Mouse (Mus musculus) forebrain, embryonic 10.5 days (tissue): ENCODE measurements around the gene Dpp7. TPM values are rescaled to one million over a fixed set of nuclear protein-coding genes. Genes with fewer than 3 reads are reported as not detected.

Source experiments
- DNase-seq: peaks from one replicate; pipeline ENCODE4 v3.0.0-alpha.2; 2017; ENCODE audit warnings: low spot score; ENCODE audit errors: extremely low spot score
- H3K27ac ChIP-seq: fragments of 300-500 bp; sonication (generic); 2 replicates; pipeline ENCODE4 v1.5.1; 2016; ENCODE audit warnings: mild to moderate bottlenecking
- H3K27me3 ChIP-seq: fragments of 300-500 bp; sonication (generic); 2 replicates; pipeline ENCODE4 v1.6.1; 2016; ENCODE audit warnings: mild to moderate bottlenecking; ENCODE audit not compliant: poor library complexity, severe bottlenecking
- H3K36me3 ChIP-seq: fragments of 300-500 bp; sonication (generic); replicated peaks from 2 replicates; pipeline ENCODE4 v1.6.1; 2016; ENCODE audit warnings: mild to moderate bottlenecking, moderate library complexity
- H3K4me1 ChIP-seq: fragments of 300-500 bp; sonication (generic); 2 replicates; pipeline ENCODE4 v1.6.1; 2016
- H3K4me3 ChIP-seq: fragments of 300-500 bp; sonication (generic); 2 replicates; pipeline ENCODE4 v1.5.1; 2016; ENCODE audit warnings: mild to moderate bottlenecking, moderate library complexity
- H3K9me3 ChIP-seq: fragments of 300-500 bp; sonication (generic); 2 replicates; pipeline ENCODE4 v1.6.1; 2016; ENCODE audit warnings: mild to moderate bottlenecking, moderate library complexity
- WGBS: fragments of 180-500 bp; shearing (Covaris S2); methylation state at CpG from one replicate; pipeline ENCODE4 v1.1.7; 2016; 5-methylcytosine and 5-hydroxymethylcytosine counted together
- polyA plus RNA-seq: library from polyadenylated mRNA; unstranded; fragments of >200 nt; fragmentation: Nextera tagmentation; extraction: Ambion mirVana; gene quantifications from 2 replicates; pipeline ENCODE4 v1.2.1, GENCODE M21; 2016

Gene Dpp7
- polyA plus RNA-seq: 17.6 and 21.8 TPM in 2 replicates

DNA sequence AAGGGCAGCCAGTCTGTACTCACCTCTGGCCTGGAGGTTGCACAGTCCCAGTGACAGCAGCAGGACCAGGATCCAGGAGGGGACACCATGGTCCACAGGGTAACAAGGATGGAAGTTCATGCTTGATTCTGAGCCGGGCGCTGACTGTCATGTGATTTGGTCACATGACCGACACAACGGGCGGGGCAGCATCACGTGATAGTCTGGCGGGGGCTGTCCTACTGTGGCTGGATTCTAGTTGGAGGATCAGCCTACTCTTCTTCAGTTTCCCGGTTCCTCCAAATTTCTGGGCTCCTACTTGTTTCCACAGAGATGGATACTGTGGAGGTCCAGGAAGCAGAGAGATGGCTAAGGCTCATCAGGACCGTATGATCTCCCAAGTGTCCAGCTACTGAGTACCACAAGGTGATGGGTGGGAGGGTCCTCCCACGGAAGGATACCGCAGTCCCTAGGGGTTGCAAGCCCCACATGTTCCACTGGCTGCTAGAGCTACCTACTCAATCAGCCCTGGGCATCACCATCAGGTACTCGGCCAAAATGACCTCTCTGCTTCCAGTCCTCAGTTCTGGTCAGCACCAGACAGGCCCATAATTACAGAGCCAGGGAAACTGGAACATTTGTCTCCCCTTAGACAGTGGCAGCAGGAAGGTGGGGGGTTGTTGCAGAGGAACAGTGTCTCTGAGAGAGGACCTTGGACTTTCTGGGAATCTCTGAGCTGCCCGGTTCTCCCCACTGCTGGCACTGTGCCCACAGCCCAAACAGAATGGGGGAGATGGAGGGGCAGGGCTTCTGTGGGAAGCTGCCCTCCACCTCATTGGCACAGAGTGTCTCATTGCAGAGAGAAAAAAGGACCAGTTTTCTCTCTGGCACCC is at the start of gene Dpp7:
TSS of gene Dpp7 (minus strand) at position 152 of the 872 bp plus-strand sequence.
- WGBS: 9% methylated on average over 13 of the region's 13 CpGs
- peaks cover 23% of the 10 kb centered on the region for H3K4me1 ChIP-seq
- no peaks in the 10 kb centered on the region for H3K27me3 ChIP-seq
- peaks cover 24% of the 10 kb centered on the region for H3K36me3 ChIP-seq
- H3K4me3 ChIP-seq: peak within 1 kb of the TSS; percentile 58
- H3K27ac ChIP-seq: peak within 1 kb of the TSS; percentile 80
- peak; percentile 89 for DNase-seq
- no peaks in the 10 kb centered on the region for H3K9me3 ChIP-seq

DNA sequence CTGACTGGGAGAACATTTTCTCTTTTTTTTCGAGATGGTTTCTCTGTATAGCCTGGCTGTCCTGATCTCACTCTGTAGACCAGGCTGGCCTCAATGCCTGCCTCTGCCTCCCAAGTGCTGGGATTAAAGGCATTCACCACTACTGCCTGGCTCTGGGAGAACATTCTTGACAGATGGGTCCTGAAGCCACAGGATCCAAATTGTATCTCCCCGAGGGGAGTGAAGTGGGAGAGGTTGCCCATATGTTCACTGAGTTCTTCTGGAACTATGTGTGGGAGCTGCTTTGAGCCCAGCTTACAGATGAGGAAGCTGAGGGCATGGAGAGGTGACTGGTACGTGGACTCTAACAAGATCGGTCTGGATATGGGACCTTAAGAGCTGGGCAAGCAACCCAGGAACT is 47.8 kb upstream of the Dpp7 start:
- no peak overlapping the region for H3K27ac ChIP-seq
- H3K4me3 ChIP-seq: peak overlapping the region; percentile 88
- no peak for DNase-seq
- no peaks in the 10 kb centered on the region for H3K9me3 ChIP-seq
- H3K27me3 ChIP-seq: peaks cover 58% of the 10 kb centered on the region
- H3K36me3 ChIP-seq: peaks cover 17% of the 10 kb centered on the region
- 87% methylated on average over 4 of the region's 4 CpGs for WGBS
- peaks cover 32% of the 10 kb centered on the region for H3K4me1 ChIP-seq

DNA sequence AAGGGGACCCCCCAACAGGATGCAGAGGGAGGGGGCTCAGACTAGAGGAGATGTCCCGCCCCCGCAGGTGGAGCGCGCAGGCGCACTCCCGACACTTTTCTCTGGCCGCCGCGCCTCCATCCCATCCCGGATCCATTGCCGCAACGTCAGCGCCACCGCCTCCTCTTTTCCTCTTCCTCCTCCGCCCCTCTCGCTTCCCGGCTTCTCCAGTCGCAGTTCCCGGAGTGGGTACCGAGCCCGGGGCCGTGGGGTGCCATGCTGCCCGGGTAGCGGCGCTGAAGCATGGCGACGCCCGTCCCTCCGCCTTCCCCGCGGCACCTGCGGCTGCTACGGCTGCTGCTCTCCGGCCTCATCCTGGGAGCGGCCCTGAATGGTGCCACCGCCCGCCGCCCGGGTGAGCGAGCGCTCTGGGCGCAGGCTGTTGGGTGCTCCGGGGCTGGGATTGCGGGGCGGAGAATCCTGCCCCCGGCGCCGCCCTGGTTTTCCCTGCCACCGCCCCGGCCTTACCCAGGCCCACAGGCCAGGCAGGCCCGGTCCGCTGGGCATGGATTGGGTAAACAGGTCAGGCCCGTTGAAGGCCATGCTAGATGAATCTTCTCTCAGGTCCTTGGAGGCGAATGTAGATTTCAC is 46.9 kb upstream of the Dpp7 start:
- H3K27ac ChIP-seq: peak overlapping the region; percentile 88
- H3K36me3 ChIP-seq: peaks cover 11% of the 10 kb centered on the region
- H3K9me3 ChIP-seq: no peaks in the 10 kb centered on the region
- DNase-seq: peak; percentile 70
- H3K4me3 ChIP-seq: peak overlapping the region; percentile 88
- H3K4me1 ChIP-seq: peaks cover 32% of the 10 kb centered on the region
- 1% methylated on average over 54 of the region's 54 CpGs for WGBS
- peaks cover 67% of the 10 kb centered on the region for H3K27me3 ChIP-seq

DNA sequence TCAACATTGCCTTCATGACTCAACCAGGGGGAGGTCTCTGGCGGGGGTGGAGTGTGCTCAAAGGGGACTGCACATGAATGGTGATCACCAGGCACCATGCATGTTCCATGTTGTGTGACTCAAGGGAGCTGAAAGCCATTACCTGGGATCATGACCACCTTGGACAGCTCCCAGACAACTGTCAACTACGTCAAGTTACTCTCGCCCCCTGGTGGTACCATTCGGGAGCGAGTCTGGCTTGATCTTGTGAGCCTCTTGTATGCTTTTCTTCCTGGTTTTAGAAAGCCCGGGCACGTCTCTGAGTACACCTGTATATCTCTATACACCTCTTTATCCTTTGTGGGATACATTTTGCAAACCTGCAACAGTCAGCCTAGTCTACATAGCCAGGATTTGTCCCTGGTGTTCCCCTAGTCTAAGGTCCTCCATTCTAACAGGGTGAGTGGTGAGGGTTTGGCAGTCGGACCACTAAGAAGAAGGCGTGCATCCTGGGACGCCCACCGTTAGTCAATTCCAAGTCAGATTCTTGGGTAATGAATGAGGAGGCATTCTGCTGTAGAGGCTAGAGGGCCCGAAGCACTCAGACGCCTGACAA is 46.3 kb upstream of the Dpp7 start:
- WGBS: under 1% methylated on average over 13 of the region's 13 CpGs
- H3K9me3 ChIP-seq: no peaks in the 10 kb centered on the region
- peaks cover 5% of the 10 kb centered on the region for H3K36me3 ChIP-seq
- DNase-seq: peak; percentile 82
- H3K27me3 ChIP-seq: peaks cover 73% of the 10 kb centered on the region
- peak overlapping the region; percentile 88 for H3K4me3 ChIP-seq
- H3K4me1 ChIP-seq: peaks cover 32% of the 10 kb centered on the region
- peak overlapping the region; percentile 88 for H3K27ac ChIP-seq

DNA sequence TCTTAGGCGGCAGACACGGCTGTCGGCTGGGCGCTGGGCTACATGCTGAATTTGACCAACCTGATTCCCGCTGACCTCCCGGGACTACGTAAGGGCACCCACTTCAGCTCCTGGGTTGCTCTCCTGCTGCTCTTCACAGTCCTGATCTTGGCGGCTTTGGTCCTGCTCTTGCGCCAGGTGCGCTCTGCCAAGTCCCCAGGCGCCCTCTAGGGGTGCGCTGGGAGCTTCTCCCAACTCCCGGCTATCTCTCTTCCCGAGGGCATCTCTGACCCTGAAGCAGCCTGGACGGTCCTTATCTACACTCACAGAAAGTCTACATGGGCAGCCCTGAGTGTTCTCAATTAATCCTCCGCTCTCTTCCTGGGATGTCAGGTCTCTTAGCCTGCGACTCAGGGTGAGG is 44.6 kb upstream of the Dpp7 start:
- Histone ChIP-seq H3K9me3 (no peaks in the 10 kb centered on the region), H3K4me1 (peaks cover 41% of the 10 kb centered on the region), H3K27me3 (peaks cover 90% of the 10 kb centered on the region), H3K27ac (no peak overlapping the region), H3K36me3 (no peaks in the 10 kb centered on the region; the same call in 1 of the 2 replicates), H3K4me3 (peak overlapping the region; percentile 35)
- no peak for DNase-seq
- 3% methylated on average over 17 of the region's 17 CpGs for WGBS

DNA sequence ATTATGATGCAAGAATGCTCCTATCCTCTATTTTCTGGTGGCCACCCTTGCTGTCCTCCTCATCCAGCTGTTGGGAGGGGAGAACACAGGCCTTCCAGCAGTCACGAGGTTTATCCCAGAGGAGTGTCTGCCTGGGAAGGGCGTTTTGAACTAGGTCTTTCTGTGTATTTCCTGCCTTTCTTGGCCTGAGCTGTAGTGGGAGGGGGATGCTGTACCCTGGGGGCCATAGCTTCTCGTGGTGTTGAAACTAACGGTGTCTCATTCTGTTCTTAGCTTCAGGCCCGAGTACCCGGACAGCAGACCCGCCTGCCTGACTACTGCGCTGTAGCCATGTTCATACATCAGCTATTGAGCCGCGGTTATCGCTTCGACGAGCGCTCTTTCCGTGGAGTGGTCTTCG is 44.1 kb upstream of the Dpp7 start:
- H3K4me3 ChIP-seq: peak overlapping the region; percentile 35
- H3K36me3 ChIP-seq: no peaks in the 10 kb centered on the region; the same call in 1 of the 2 replicates
- H3K27ac ChIP-seq: no peak overlapping the region
- H3K4me1 ChIP-seq: peaks cover 46% of the 10 kb centered on the region
- H3K9me3 ChIP-seq: no peaks in the 10 kb centered on the region
- 24% methylated on average over 16 of the region's 16 CpGs for WGBS
- DNase-seq: no peak
- peaks cover 95% of the 10 kb centered on the region for H3K27me3 ChIP-seq

DNA sequence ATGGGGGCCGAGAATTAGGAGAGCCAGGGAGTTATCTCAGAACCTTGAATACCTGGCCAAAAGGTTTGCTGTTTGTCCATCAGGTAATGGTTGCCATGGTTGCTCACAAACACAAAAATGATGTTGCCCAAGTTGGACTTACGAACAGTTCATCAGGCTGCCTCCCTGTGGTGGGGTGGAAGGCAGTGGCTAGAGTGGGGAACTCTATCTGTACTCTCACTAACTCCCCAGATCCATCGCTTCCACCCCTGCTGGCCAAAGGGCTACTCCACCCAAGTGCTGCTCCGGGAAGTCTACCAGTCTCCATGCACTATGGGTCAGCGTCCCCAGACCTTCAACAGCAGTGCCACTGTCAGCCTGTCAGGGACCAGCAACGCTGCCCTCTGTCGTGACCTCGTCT is 42.9 kb upstream of the Dpp7 start, which contains the start of gene Npdc1:
TSS of gene Npdc1 (plus strand) at position 301 of the 400 bp plus-strand sequence.
- Histone ChIP-seq H3K27me3 (peaks cover 99% of the 10 kb centered on the region), H3K27ac (no peak within 1 kb of the TSS), H3K36me3 (no peaks in the 10 kb centered on the region), H3K4me1 (peaks cover 50% of the 10 kb centered on the region), H3K9me3 (no peaks in the 10 kb centered on the region), H3K4me3 (no peak within 1 kb of the TSS)
- 66% methylated on average over 8 of the region's 8 CpGs for WGBS
- no peak for DNase-seq

DNA sequence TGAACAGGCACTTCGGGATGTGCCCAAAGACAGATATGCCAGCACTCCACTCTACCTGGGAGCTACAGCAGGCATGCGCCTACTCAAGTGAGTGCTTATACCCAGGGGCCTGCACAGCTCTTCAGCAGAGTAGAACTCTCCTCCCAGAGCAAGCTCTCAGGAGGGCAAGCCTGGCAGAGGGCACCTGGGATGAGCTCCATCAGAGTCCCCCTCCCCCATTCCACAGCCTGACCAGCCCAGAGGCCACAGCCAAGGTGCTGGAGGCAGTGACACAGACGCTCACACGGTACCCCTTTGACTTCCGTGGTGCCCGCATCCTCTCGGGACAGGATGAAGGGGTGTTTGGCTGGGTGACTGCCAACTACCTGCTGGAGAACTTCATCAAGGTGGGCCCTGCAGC is 41.9 kb upstream of the Dpp7 start:
- Histone ChIP-seq H3K4me3 (no peak overlapping the region), H3K27me3 (peaks cover 93% of the 10 kb centered on the region), H3K36me3 (no peaks in the 10 kb centered on the region), H3K27ac (no peak overlapping the region), H3K4me1 (peaks cover 41% of the 10 kb centered on the region), H3K9me3 (no peaks in the 10 kb centered on the region)
- no peak for DNase-seq
- 92% methylated on average over 7 of the region's 7 CpGs for WGBS

DNA sequence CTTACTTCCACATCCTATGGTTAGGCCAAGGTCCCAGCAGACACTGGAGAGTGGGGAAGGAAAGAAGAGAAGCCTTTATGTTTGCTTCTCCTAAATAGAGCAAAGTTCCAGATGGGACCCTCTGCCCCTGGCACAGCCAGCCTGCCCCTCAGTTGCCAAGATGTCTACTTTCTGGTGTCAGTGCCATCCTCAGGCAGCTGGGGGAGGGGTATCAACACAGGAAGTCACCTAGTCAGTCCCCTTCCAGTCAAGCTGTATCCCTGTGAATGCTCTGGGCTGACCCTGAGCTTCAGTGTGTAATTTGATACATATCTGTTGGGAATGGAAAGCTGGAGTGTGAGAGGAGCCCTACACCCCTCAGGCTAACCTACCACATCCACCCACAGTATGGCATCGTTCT is 40.9 kb upstream of the Dpp7 start:
- no peak overlapping the region for H3K4me3 ChIP-seq
- H3K9me3 ChIP-seq: no peaks in the 10 kb centered on the region
- H3K4me1 ChIP-seq: peaks cover 31% of the 10 kb centered on the region
- H3K27me3 ChIP-seq: peaks cover 87% of the 10 kb centered on the region
- no peak for DNase-seq
- H3K36me3 ChIP-seq: no peaks in the 10 kb centered on the region
- 52% methylated on average over 1 of the region's 1 CpGs for WGBS
- H3K27ac ChIP-seq: no peak overlapping the region

DNA sequence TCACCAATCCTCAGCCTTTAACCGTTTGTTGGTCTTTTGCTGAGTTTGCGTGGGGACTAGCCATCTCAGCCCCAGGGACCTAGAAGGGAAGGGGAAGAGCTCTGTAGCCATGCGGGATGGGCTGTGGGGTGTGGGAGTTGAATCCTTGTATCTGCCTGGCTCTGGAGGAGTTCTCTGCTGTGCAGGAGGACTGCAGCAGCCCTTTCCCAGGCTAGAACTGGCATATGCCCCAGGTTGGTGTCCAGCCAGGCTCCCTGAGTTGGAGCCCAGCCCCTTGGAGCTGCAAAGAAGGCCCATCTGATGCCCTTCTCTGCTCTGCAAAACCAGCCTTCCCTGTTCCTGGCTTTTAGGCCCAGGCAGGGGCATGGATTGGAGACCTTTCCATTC is 40.4 kb upstream of the Dpp7 start:
- DNase-seq: no peak
- H3K4me1 ChIP-seq: peaks cover 31% of the 10 kb centered on the region
- no peak overlapping the region for H3K27ac ChIP-seq
- WGBS: 34% methylated on average over 3 of the region's 3 CpGs
- H3K27me3 ChIP-seq: peaks cover 83% of the 10 kb centered on the region
- no peaks in the 10 kb centered on the region for H3K36me3 ChIP-seq
- H3K4me3 ChIP-seq: no peak overlapping the region
- H3K9me3 ChIP-seq: no peaks in the 10 kb centered on the region

DNA sequence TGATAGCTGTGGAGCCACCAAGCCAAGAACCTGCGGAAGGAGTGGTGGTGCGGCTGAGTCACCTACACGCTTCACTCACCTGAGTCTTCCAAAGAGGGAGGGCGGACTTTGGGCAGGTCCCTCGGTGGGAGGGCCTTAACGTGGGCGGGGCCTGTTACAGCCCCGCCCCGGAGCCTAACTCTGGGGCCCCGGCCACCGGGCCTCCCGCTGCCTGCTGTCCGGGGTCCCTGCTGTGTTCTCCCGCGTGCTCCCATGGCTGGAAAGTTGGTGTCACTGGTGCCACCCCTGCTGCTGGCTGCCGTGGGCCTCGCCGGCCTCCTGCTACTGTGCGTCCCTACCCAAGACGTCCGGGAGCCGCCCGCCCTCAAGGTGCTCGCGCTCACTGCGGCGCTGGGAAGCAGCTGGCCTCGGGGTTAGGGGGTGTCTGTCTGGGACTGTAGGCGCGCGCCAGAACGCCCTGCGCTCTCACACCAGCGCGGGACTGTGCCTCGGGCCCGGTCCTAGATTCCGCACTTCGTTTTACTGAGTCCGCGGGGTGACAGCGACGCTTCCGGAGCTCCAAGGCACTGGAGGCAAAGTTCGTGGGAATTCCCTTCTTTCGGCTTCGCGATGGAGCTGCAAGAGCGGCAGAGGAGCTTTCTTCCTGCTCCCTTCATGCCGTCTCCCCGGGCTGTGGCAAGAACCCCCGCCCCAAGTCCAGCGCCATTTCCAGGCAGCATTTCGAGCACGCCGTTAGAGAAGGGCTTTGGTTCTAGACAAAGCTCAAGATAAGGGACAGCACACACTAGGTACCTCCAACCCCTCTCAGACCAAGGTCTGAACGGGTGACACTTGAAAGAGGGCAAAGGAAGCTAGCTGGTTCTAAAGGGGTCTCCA is 39.8 kb upstream of the Dpp7 start, which contains the start of gene Entpd2:
TSS of gene Entpd2 (plus strand) at position 154 of the 876 bp plus-strand sequence.
- DNase-seq: no peak
- H3K27me3 ChIP-seq: peaks cover 77% of the 10 kb centered on the region

More for the DNA sequence above, 39.8 kb upstream of the Dpp7 start, which contains the start of gene Entpd2:
- Histone ChIP-seq H3K9me3 (no peaks in the 10 kb centered on the region), H3K4me1 (peaks cover 31% of the 10 kb centered on the region), H3K36me3 (no peaks in the 10 kb centered on the region), H3K4me3 (peak within 1 kb of the TSS; percentile 52), H3K27ac (no peak within 1 kb of the TSS)
- under 1% methylated on average over 57 of the region's 57 CpGs for WGBS
